In the genomic region with DNA sequence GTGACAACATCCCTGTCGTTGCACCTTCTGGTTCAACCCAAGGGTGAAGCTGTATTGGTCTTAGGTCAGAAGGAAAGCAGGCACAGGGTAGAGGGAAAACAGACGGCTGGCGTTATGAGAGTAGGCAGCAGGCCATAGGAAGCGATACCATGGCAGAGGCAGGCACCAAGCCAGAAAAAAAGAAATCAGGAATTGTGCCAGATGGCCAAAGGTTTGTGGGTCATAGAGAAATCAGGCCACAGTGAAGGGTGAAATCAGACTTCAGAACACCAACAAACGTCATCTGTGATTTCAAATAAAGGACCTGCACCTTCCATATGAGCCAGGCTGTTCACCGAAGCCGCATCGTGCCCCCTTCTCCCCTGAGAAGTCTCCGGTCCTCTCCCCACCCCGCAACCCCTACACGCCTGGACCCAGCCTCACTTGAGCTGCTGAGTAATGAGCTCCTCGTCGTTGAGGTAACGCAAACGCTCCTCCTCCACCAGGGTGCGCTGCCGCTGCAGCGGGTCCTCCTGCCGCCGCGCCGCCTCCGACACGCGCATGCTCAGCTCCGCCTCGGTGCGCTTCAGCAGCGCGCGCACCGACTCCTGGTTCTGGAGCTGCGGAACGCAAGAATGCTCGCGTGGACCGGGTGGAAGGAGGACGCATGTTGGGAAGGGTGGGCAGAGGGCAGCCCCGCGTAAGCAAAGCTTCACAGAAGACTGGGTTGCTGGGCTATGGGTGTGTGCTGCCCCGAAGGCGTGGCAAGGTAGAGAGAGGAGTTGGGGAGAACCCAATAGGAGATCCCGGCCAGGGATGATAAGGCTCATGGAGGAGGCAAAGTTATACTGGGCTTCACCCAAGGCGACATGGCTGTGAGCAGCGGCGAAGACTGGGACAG, we compare ENCODE assay signal across 8 mouse cellular contexts. TPM values are rescaled to one million over a fixed set of nuclear protein-coding genes. Genes with fewer than 3 reads are reported as not detected.
A peak's percentile ranks its signal among the peaks of the same experiment; 100 is the strongest.
DNase-seq lines count a peak whose midpoint lies in the region; ATAC-seq and TF ChIP-seq lines count a peak whose summit lies in the region.

No protein-coding gene starts in this region.

- peak overlapping the region; percentile 82 for H3K4me2 ChIP-seq in embryonic facial prominence, embryonic 12.5 days (replicated peaks)
- peak overlapping the region; percentile 68 for H3K4me2 ChIP-seq in limb, embryonic 11.5 days (ENCODE audit: low read depth, severe bottlenecking)
- H3K4me2 ChIP-seq in midbrain, embryonic 14.5 days (ENCODE audit: low read length) = peak overlapping the region; percentile 57

- 7% methylated on average over 46 of the region's 46 CpGs for WGBS in embryonic facial prominence, embryonic 12.5 days
- WGBS in kidney, adult 2 months = 5% methylated on average over 46 of the region's 46 CpGs
- 7% methylated on average over 46 of the region's 46 CpGs for WGBS in limb, embryonic 11.5 days
- 8% methylated on average over 46 of the region's 46 CpGs for WGBS in midbrain, embryonic 14.5 days

- no peak for TF ChIP-seq POLR2A in kidney, adult 2 months (IDR thresholded peaks at IDR 0.05; ENCODE audit: low read depth, low read length)

- ATAC-seq in embryonic facial prominence, embryonic 12.5 days (ENCODE audit: insufficient number of reproducible peaks, insufficient read depth, low FRiP score, low TSS enrichment) = peak; percentile 43; the same call in 1 of the 2 replicates
- ATAC-seq in limb, embryonic 11.5 days (ENCODE audit: insufficient number of reproducible peaks, low FRiP score, low TSS enrichment, low read depth) = peak; percentile 35; the same call in 1 of the 2 replicates
- peak; percentile 70 for ATAC-seq in midbrain, embryonic 14.5 days (ENCODE audit: low FRiP score, low TSS enrichment)

- H3K4me1 ChIP-seq in embryonic facial prominence, embryonic 12.5 days = peaks cover 25% of the 10 kb centered on the region
- no peaks in the 10 kb centered on the region; the same call in 1 of the 2 replicates for H3K4me1 ChIP-seq in kidney, adult 2 months (ENCODE audit: control insufficient read depth, insufficient read depth, low read length)
- peaks cover 13% of the 10 kb centered on the region for H3K4me1 ChIP-seq in limb, embryonic 11.5 days (ENCODE audit: control insufficient read depth, insufficient read depth, low read length)
- peaks cover 11% of the 10 kb centered on the region; the same call in 1 of the 2 replicates for H3K4me1 ChIP-seq in midbrain, embryonic 14.5 days (ENCODE audit: control insufficient read depth, insufficient read depth, low read length)

- peak overlapping the region; percentile 54 for H3K9ac ChIP-seq in embryonic facial prominence, embryonic 12.5 days
- H3K9ac ChIP-seq in limb, embryonic 11.5 days (ENCODE audit: low read length) = no peak overlapping the region
- 0 out of 2 replicates have a peak overlapping the region, but pooled peaks have one; percentile 29 for H3K9ac ChIP-seq in midbrain, embryonic 14.5 days (replicated peaks; ENCODE audit: low read length)

- H3K27ac ChIP-seq in embryonic facial prominence, embryonic 12.5 days = no peak overlapping the region
- H3K27ac ChIP-seq in kidney, adult 2 months (ENCODE audit: insufficient read depth, low read depth, low read length) = no peak overlapping the region
- no peak overlapping the region for H3K27ac ChIP-seq in limb, embryonic 11.5 days (replicated peaks; ENCODE audit: low read depth, low read length)
- H3K27ac ChIP-seq in midbrain, embryonic 14.5 days (replicated peaks; ENCODE audit: low read depth, low read length) = peak overlapping the region; percentile 41; the same call in 1 of the 2 replicates

- TF ChIP-seq CTCF in kidney, adult 2 months (conservative IDR thresholded peaks at IDR 0.05; ENCODE audit: insufficient read depth, insufficient read length, low read depth, low read length) = peak; percentile 94

- H3K9me3 ChIP-seq in embryonic facial prominence, embryonic 12.5 days = no peaks in the 10 kb centered on the region
- no peaks in the 10 kb centered on the region; the same call in 1 of the 2 replicates for H3K9me3 ChIP-seq in limb, embryonic 11.5 days (ENCODE audit: control insufficient read depth, low read length)
- no peaks in the 10 kb centered on the region for H3K9me3 ChIP-seq in midbrain, embryonic 14.5 days (ENCODE audit: control insufficient read depth, low read length)

- H3K27me3 ChIP-seq in embryonic facial prominence, embryonic 12.5 days = peaks cover 62% of the 10 kb centered on the region
- H3K27me3 ChIP-seq in kidney, adult 2 months (replicated peaks; ENCODE audit: control insufficient read depth, insufficient read depth, low read length) = no peaks in the 10 kb centered on the region
- H3K27me3 ChIP-seq in limb, embryonic 11.5 days (ENCODE audit: control insufficient read depth, insufficient read depth, low read length) = peaks cover 47% of the 10 kb centered on the region
- H3K27me3 ChIP-seq in midbrain, embryonic 14.5 days (ENCODE audit: control insufficient read depth, insufficient read depth, low read length) = peaks cover 42% of the 10 kb centered on the region

- no peaks in the 10 kb centered on the region for H3K36me3 ChIP-seq in embryonic facial prominence, embryonic 12.5 days
- no peaks in the 10 kb centered on the region for H3K36me3 ChIP-seq in kidney, adult 2 months (ENCODE audit: control insufficient read depth, insufficient read depth, low read length)
- H3K36me3 ChIP-seq in limb, embryonic 11.5 days (ENCODE audit: control insufficient read depth, insufficient read depth, low read length) = no peaks in the 10 kb centered on the region
- H3K36me3 ChIP-seq in midbrain, embryonic 14.5 days (ENCODE audit: control insufficient read depth, insufficient read depth, low read length) = peaks cover 68% of the 10 kb centered on the region

- DNase-seq in 3T3-L1 (ENCODE audit: low read depth, low spot score) = peak; percentile 55
- DNase-seq in adrenal gland, postnatal 36 days = peak; percentile 94 to 97
- peak; percentile 90 to 92 for DNase-seq in heart, adult 18-20 months
- peak; percentile 89 for DNase-seq in kidney, adult 2 months
- peak; percentile 91 for DNase-seq in limb, embryonic 11.5 days (ENCODE audit: low spot score)
- peak; percentile 97 for DNase-seq in midbrain, embryonic 14.5 days
- peak; percentile 77 for DNase-seq in spleen, adult 12 weeks (ENCODE audit: low spot score)

- peak overlapping the region; percentile 47 for H3K4me3 ChIP-seq in embryonic facial prominence, embryonic 12.5 days
- peak overlapping the region; percentile 30 for H3K4me3 ChIP-seq in kidney, adult 2 months (ENCODE audit: insufficient read depth, low read depth, low read length)
- H3K4me3 ChIP-seq in limb, embryonic 11.5 days (ENCODE audit: low read depth, low read length) = peak overlapping the region; percentile 32
- peak overlapping the region; percentile 16 for H3K4me3 ChIP-seq in midbrain, embryonic 14.5 days (replicated peaks; ENCODE audit: low read depth, low read length)

RNA-seq across cellular contexts. Expression of gene 4933428G20Rik, which starts 31.5 kb away (rescaled TPM):
- total RNA-seq in adrenal gland, postnatal 36 days (2021) = under 1 TPM in 1 of 2 experiments, not detected in 1; 0.33 TPM
- 1.1 and 1.4 TPM in 2 replicates for polyA plus RNA-seq in embryonic facial prominence, embryonic 12.5 days (2016; fragmentation: Nextera tagmentation; extraction: Ambion mirVana)
- not detected for total RNA-seq in heart, adult 18-20 months (2021)
- not detected in 2 replicates for polyA plus RNA-seq in kidney, adult 2 months (2012; rRNA removed)
- polyA plus RNA-seq in limb, embryonic 11.5 days (2014; fragmentation: Nextera tagmentation; extraction: Ambion mirVana) = 0.13 TPM in 1 of 2 replicates, not detected in the other
- polyA plus RNA-seq in midbrain, embryonic 14.5 days (2014; fragmentation: Nextera tagmentation; extraction: Ambion mirVana) = 0.51 TPM in 1 of 2 replicates, not detected in the other

RNA-seq across cellular contexts. Expression of gene Srcin1, which starts 44.4 kb away (rescaled TPM):
- total RNA-seq in adrenal gland, postnatal 36 days (2021) = 10 to 100 TPM in 1 of 2 experiments, 1 to 10 TPM in 1; 6.8 to 14.5 TPM
- 1.00 and 1.3 TPM in 2 replicates for polyA plus RNA-seq in embryonic facial prominence, embryonic 12.5 days (2016; fragmentation: Nextera tagmentation; extraction: Ambion mirVana)
- total RNA-seq in heart, adult 18-20 months (2021) = under 1 TPM; 0.18 to 0.25 TPM
- polyA plus RNA-seq in kidney, adult 2 months (2012; rRNA removed) = 13.0 and 13.2 TPM in 2 replicates
- polyA plus RNA-seq in limb, embryonic 11.5 days (2014; fragmentation: Nextera tagmentation; extraction: Ambion mirVana) = 0.28 and 0.34 TPM in 2 replicates
- 9.6 and 15.1 TPM in 2 replicates for polyA plus RNA-seq in midbrain, embryonic 14.5 days (2014; fragmentation: Nextera tagmentation; extraction: Ambion mirVana)
